Mouse (Mus musculus) neutrophil, adult 59 days (primary cell): Measurements from ENCODE around the gene Olfr810. TPM values are rescaled to one million over a fixed set of nuclear protein-coding genes. Genes with fewer than 3 reads are reported as not detected.

Experiments used
- total RNA-seq, 2 experiments: library from RNA; stranded (reverse); gene quantifications; 1 replicate in 1 of 2; 2 replicates in 1 of 2; pipeline ENCODE4 v1.2.4; 2023

Olfr810 gene
- total RNA-seq = not detected

DNA sequence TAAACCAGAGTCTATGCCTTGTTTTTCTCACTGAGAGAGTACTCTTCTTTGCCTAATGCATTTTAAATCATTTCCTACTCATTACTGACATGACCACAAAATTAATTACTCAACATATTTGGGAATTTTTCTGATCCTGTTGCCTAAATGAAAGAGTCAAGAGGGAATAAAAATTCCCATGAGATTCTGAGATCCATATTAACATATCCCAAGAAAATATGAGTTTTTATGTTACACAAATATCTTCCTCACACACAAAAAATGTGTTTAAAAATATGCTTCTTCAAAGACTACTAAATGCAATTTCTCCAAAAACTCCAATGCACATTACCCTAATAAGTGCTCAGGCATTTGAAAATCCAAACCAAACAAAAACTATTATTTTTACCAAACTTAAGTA lies at the start of gene Olfr810:
Olfr810 (minus strand) TSS at position 101 of the 400 bp plus-strand sequence.

DNA sequence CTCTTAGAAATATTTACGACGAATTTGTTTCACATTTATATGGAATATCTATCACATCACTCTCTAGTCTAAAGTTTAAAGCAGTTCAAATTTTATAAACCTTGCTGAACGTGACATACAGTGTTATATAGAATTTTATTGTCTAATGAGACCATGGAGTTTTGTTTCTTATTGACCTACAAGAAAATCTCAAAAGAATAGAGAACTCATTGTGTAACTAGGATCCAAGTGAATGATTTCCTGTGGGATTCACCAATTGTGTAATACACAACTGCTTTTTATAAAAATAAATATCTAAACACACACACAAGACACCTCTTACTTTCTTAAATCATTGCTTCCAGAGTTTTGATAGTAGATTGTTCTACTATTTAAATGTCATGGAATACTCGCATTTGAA lies 9.6 kb upstream of the Olfr810 start, which contains the start of gene Olfr811:
Olfr811 (minus strand) TSS at position 101 of the 400 bp plus-strand sequence.

DNA sequence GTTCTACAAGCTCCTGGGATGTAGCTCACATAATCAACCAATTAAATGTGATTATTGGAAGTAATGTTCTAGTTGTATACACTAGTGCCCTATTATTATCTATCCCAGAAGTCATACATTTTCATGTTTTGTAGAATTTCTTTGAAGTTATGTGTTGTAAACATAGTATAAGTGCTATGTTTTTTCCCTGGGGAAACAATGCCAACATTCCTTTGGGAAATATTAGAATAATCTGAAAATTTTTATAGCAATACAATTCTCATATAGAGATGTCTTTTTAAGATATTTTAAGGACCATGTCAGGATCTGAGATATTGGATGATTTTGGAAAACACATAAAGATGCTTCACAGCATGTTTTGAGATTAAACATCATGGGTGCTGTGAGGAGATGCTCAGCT lies 20.4 kb downstream of the Olfr810 start, which contains the start of gene Olfr809:
Olfr809 (plus strand) TSS at position 301 of the 400 bp plus-strand sequence.

DNA sequence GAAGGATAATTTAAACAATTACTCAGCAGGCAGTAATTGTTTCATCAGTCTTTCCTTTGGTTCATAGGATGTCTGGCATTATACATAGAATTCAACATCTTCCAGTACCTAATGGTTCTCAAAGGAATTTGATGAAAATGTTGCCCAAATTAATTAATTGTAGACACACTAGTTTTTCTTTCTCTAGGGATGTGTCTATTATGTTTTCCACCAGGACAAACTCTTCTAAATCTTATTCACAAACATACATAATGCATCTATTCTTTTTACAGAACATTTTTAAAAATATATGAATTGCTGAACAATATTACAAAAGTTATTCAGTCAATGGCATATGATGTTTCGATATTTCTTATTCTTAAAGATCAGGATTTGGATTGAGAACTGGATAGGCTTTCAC lies 29.5 kb downstream of the Olfr810 start, which contains the start of gene Olfr808:
Olfr808 (plus strand) TSS at position 301 of the 400 bp plus-strand sequence.

DNA sequence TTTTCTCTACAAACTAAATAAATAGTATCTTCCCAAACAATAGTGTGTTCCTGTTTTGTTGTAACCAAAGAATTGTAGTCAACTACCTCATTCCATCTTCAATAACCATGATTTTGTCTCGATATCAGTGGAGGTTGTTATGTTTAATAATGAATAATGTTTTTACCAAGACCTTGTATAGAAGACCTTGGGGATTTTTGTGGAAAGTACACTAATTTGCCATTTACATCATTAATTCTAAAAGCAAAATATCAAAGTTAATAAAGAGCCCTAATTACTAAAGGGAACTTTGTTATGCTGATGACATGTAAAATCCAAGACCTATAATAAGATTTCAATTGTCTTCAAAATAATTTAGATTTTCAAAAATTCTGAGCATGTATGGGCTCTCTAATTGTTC lies 37.0 kb downstream of the Olfr810 start, which contains the start of gene Olfr807:
Olfr807 (minus strand) TSS at position 101 of the 400 bp plus-strand sequence.

DNA sequence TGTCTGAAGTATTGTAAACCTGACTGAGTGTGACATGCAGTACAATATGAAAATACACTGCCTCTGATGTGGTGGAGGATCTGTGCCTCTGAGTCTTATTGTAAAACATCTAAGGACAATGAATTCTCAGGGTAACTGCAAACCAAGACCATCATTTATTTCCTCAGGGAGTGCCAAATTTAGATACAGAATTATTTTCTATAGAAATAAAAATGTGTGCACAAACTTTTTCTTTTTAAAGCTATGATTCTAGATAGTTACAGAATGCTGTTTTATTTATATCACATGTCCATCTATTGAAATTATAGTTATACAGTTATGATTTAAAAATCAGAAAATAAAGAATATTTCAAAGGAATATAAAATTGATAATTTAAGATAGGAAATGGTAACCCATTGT lies 52.9 kb downstream of the Olfr810 start, which contains the start of gene Olfr806:
Olfr806 (minus strand) TSS at position 101 of the 400 bp plus-strand sequence.

Other genes starting within 250 kb of the Olfr810 start
- not detected for gene Olfr794, start 227.3 kb downstream of the Olfr810 start, total RNA-seq
- gene Olfr796, start 182.3 kb downstream of the Olfr810 start, total RNA-seq = not detected
- not detected for gene Olfr798, start 167.0 kb downstream of the Olfr810 start, total RNA-seq
- not detected for gene Olfr799, start 157.4 kb downstream of the Olfr810 start, total RNA-seq
- not detected for gene Olfr800, start 137.2 kb downstream of the Olfr810 start, total RNA-seq
- gene Olfr801, start 121.1 kb downstream of the Olfr810 start, total RNA-seq = not detected
- not detected for gene Olfr802, start 106.7 kb downstream of the Olfr810 start, total RNA-seq
- not detected for gene Olfr803, start 100.6 kb downstream of the Olfr810 start, total RNA-seq
- not detected for gene Olfr804, start 91.7 kb downstream of the Olfr810 start, total RNA-seq
- gene Olfr805, start 65.5 kb downstream of the Olfr810 start, total RNA-seq = not detected
- gene Olfr806, start 53.0 kb downstream of the Olfr810 start, total RNA-seq = not detected
- not detected for gene Olfr807, start 37.1 kb downstream of the Olfr810 start, total RNA-seq
- gene Olfr808, start 29.4 kb downstream of the Olfr810 start, total RNA-seq = not detected
- gene Olfr809, start 20.3 kb downstream of the Olfr810 start, total RNA-seq = not detected
- not detected for gene Olfr811, start 9.5 kb upstream of the Olfr810 start, total RNA-seq
- not detected for gene Olfr812, start 51.2 kb upstream of the Olfr810 start, total RNA-seq
- not detected for gene Olfr813, start 60.5 kb upstream of the Olfr810 start, total RNA-seq
- not detected for gene Olfr814, start 84.9 kb upstream of the Olfr810 start, total RNA-seq
- gene Olfr815, start 111.0 kb upstream of the Olfr810 start, total RNA-seq = not detected
- not detected for gene Olfr816, start 120.7 kb upstream of the Olfr810 start, total RNA-seq
- gene Olfr818, start 154.2 kb upstream of the Olfr810 start, total RNA-seq = not detected
- gene Olfr819, start 172.3 kb upstream of the Olfr810 start, total RNA-seq = not detected
- gene Olfr247, start 181.2 kb upstream of the Olfr810 start, total RNA-seq = not detected
- not detected for gene Gm10310, start 190.1 kb upstream of the Olfr810 start, total RNA-seq
- not detected for gene Olfr820, start 217.7 kb upstream of the Olfr810 start, total RNA-seq
- gene Olfr821, start 235.4 kb upstream of the Olfr810 start, total RNA-seq = not detected